Mouse (Mus musculus) embryonic facial prominence, embryonic 14.5 days (tissue): ENCODE results near the gene Steap3. TPM values are rescaled to one million over a fixed set of nuclear protein-coding genes. Genes with fewer than 3 reads are reported as not detected.

Source experiments
- ATAC-seq: fragments of 200-750 bp; cut with Nextera tagmentation; 2 replicates; pipeline ENCODE4 v1.8.0; 2017; ENCODE audit warnings: low read depth, moderate number of reproducible peaks, moderate TSS enrichment
- DNase-seq: peaks from one replicate; pipeline ENCODE4 v3.0.0-alpha.2; 2015; ENCODE audit warnings: low spot score
- H3K27ac ChIP-seq: fragments of 300-500 bp; sonication (generic); replicated peaks from 2 replicates; pipeline ENCODE4 v1.5.1; 2014; ENCODE audit warnings: low read depth, mild to moderate bottlenecking, low read length, moderate library complexity
- H3K27me3 ChIP-seq: fragments of 300-500 bp; sonication (generic); replicated peaks from 2 replicates; pipeline ENCODE4 v1.6.1; 2014; ENCODE audit warnings: low read length; ENCODE audit not compliant: control insufficient read depth, insufficient read depth
- H3K36me3 ChIP-seq: fragments of 300-500 bp; sonication (generic); 2 replicates; pipeline ENCODE4 v1.6.1; 2014; ENCODE audit warnings: low read length, mixed read lengths; ENCODE audit not compliant: control insufficient read depth, insufficient read depth
- H3K4me1 ChIP-seq: fragments of 300-500 bp; sonication (generic); 2 replicates; pipeline ENCODE4 v1.6.1; 2014; ENCODE audit warnings: antibody characterized with exemption, low read length; ENCODE audit not compliant: control insufficient read depth, insufficient read depth
- H3K4me2 ChIP-seq: fragments of 300-500 bp; sonication (generic); 2 replicates; pipeline ENCODE4 v1.6.1; 2014; ENCODE audit warnings: low read depth, mild to moderate bottlenecking, low read length, moderate library complexity, mixed read lengths
- H3K4me3 ChIP-seq: fragments of 300-500 bp; sonication (generic); 2 replicates; pipeline ENCODE4 v1.5.1; 2014; ENCODE audit warnings: low read depth, mild to moderate bottlenecking, low read length
- H3K9ac ChIP-seq: fragments of 300-500 bp; sonication (generic); 2 replicates; pipeline ENCODE4 v1.6.1; 2014; ENCODE audit warnings: low read depth, mild to moderate bottlenecking, low read length, moderate library complexity, mixed read lengths
- H3K9me3 ChIP-seq: fragments of 300-500 bp; sonication (generic); 2 replicates; pipeline ENCODE4 v1.6.1; 2016; ENCODE audit warnings: low read length; ENCODE audit not compliant: control insufficient read depth
- WGBS: fragments of 180-500 bp; shearing (Covaris S2); extraction: QIAGEN DNeasy Blood & Tissue Kit; methylation state at CpG from one replicate; pipeline ENCODE4 v1.1.7; 2014; 5-methylcytosine and 5-hydroxymethylcytosine counted together
- polyA plus RNA-seq: library from polyadenylated mRNA; unstranded; fragments of >200 nt; fragmentation: Nextera tagmentation; extraction: Ambion mirVana; gene quantifications from 2 replicates; pipeline ENCODE4 v1.2.1, GENCODE M21; 2014

Steap3 gene
- polyA plus RNA-seq, 1 experiment from 2014 or later: 12.9 TPM

GRCm38 (mm10) chr1:120142551-120142950, 130.0 kb downstream of the Steap3 start:
- H3K9ac ChIP-seq: no peak overlapping the region
- H3K4me3 ChIP-seq: no peak overlapping the region
- 61% methylated on average over 5 of the region's 5 CpGs for WGBS
- no peaks in the 10 kb centered on the region for H3K4me1 ChIP-seq
- no peak for DNase-seq
- no peaks in the 10 kb centered on the region for H3K27me3 ChIP-seq
- H3K9me3 ChIP-seq: no peaks in the 10 kb centered on the region
- no peak overlapping the region for H3K27ac ChIP-seq
- no peaks in the 10 kb centered on the region for H3K36me3 ChIP-seq
- H3K4me2 ChIP-seq: no peak overlapping the region
- ATAC-seq: no peak

Other genes with a start within 250 kb of the Steap3 start
- gene Tmem37, start 198.6 kb downstream of the Steap3 start, polyA plus RNA-seq: 16.9 and 19.8 TPM in 2 replicates
- 613 and 705 TPM in 2 replicates for gene Dbi, start 151.6 kb downstream of the Steap3 start, polyA plus RNA-seq
- gene 3110009E18Rik, start 151.5 kb downstream of the Steap3 start, polyA plus RNA-seq: 14.6 and 16.0 TPM in 2 replicates
- gene C1ql2, start 67.9 kb upstream of the Steap3 start, polyA plus RNA-seq: 0.08 TPM in 1 of 2 replicates, not detected in the other
- gene Marco, start 232.3 kb upstream of the Steap3 start, polyA plus RNA-seq: not detected in 2 replicates